Mouse (Mus musculus) telencephalon, adult 2 months (tissue): ENCODE measurements around the gene Smok2b.
"Not testable (repeated sequence)": the region's sequence is repeated elsewhere in the genome, so short reads cannot be mapped to it uniquely, and the experiment has no call there.

Source experiments
- DNase-seq: peaks from one replicate; pipeline ENCODE4 v3.0.0-alpha.2; 2011; ENCODE audit warnings: low read depth, low spot score

The Smok2b gene

GRCm38 (mm10) chr17:13240807-13241727 lies 11.0 kb downstream of the Smok2b start:
- DNase-seq: not testable (repeated sequence)

GRCm38 (mm10) chr17:13254786-13255185 lies 24.7 kb downstream of the Smok2b start:
- not testable (repeated sequence) for DNase-seq
